Mouse (Mus musculus): ENCODE data around the gene Wasl.

DNA sequence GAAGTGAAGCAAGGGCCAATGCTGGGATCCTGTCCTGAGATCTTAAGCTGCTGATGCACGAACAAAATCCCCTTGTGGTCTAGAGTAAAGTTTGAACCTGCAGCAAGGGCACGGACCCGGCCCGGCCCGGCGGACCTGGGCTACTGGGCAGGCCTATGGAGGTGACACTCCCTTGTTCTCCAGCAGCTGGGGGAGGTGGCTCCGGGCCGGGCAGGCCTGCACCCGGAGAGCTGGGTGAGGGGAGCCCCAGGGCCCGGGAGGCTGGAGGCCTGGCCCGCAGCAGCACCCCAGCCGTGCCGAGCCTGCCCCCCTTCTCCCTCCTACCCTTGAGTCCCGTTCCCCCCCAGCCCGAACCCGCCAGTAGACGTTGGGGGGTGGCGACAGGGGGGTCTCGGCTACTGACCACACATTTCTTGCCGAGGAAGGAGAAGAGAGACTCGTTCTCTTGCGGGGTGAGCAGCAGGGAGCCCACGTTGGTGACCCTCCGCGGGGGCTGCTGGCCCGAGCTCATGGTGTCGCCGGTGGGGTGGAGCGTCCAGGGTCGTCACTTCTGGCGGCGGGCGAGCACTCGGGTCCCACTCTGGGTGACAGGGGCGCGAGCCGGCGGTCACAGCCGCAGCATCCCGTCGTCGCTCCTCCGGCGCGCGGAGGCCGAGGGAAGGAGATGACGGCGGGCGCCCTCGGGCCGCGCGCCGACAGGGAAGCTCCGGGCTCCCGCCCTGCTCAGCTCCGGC lies 509 bp downstream of the Wasl start:
- TF ChIP-seq CTCF (IDR thresholded peaks at IDR 0.05; ENCODE audit: low read depth, low read length), result no peak
- no peak for TF ChIP-seq TAL1 (conservative IDR thresholded peaks at IDR 0.05; ENCODE audit: low read depth, low read length)
- no peak for TF ChIP-seq POLR2AphosphoS5 (IDR thresholded peaks at IDR 0.05; ENCODE audit: insufficient replicate concordance, low read depth, low read length)
- no peak for TF ChIP-seq GATA1 (IDR thresholded peaks at IDR 0.05; ENCODE audit: borderline replicate concordance, low read length)
